Mouse (Mus musculus) brain, adult 2 months (tissue): ENCODE data around the gene Creb5.
A peak's percentile ranks its signal among the peaks of the same experiment; 100 is the strongest.
"Not testable (repeated sequence)": the region's sequence is repeated elsewhere in the genome, so short reads cannot be mapped to it uniquely, and the experiment has no call there.

Source experiments
- DNase-seq: peaks from one replicate; pipeline ENCODE4 v3.0.0; 2011; ENCODE audit warnings: low read depth, low spot score

The Creb5 gene

GRCm38 (mm10) chr6:53319543-53320325 is 32.7 kb downstream of the Creb5 start:
- peak; percentile 84 for DNase-seq

GRCm38 (mm10) chr6:53337398-53337797 is 50.3 kb downstream of the Creb5 start:
- DNase-seq, result peak; percentile 19

DNA sequence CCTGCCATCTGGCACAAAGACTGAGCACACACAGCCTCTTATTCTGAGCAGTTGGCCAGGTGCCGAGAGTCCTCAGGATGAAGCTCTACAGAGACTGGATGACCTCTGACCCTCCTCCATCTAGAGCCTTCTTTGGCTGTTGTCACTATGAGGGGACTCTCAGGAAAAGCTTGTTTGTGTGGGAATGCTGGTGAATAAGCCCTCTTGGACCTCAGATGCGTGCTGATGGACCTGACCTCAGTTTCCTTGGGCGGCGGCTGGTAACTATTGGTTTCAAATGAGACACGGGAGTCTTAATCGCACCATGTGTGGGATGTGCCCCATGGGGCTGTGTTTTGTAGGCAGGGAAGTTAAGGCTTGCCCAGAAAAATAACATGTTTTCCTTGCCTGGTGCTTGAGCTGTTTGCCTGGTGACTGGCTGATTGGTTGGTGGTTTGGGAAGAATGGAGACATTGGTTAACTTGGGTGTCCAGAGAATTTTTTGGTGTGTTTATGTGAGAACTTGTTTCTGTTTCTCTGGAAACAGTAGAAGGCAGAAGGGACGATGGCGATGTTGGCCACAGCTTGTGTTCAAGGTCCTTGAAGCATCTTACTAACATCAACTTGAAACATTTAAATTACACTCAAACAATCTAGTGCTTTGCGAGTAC is 65.4 kb downstream of the Creb5 start:
- no peak for DNase-seq

- DNase-seq, result no peak
These were observed 69.3 kb downstream of the Creb5 start for GRCm38 (mm10) chr6:53356328-53356727.

- no peak for DNase-seq
These were observed 76.5 kb downstream of the Creb5 start for GRCm38 (mm10) chr6:53363535-53363934.

- DNase-seq, result no peak
These were observed 76.9 kb downstream of the Creb5 start for GRCm38 (mm10) chr6:53363981-53364391.

DNA sequence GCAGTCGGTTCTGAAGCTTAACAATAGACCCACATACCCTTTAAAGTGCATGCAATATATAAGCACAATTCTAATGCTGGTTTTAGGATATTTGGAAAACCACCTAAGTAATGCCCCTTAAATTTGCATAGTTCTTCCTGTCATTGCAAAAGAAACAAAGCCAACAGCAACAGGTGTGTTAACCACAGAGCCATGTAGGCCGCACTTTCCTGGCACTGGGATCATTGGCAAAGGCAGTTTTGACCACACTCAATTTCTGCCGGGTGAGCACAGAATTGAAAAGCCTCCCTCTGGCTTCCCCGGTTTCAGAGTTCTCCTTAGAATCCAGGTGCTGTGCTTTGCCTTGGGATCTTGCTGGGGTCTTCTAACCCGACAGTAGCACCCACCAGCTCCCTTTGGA is 82.1 kb downstream of the Creb5 start:
- no peak for DNase-seq

- no peak for DNase-seq
These were observed 82.9 kb downstream of the Creb5 start for GRCm38 (mm10) chr6:53369928-53370327.

DNA sequence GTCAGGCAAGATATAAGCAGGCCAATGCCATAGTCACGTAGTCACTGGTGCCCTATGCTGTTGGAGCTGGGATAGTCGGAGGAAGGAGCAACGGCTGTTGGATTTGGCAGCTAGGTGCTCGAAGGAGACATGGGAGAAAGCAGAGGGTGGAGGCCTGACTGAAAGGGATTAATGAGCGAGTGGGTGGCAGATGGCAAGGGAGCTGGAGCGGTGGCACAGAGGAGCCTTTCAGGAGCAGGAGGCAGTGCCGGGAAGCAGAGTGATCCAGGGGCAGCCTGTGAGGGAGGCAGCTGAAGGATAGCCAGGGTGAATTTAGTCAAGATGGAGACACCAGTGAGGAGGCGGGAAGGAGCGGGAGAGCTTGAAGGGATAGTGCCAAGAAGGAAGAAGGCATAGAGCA is 84.9 kb downstream of the Creb5 start:
- peak; percentile 92 for DNase-seq

DNA sequence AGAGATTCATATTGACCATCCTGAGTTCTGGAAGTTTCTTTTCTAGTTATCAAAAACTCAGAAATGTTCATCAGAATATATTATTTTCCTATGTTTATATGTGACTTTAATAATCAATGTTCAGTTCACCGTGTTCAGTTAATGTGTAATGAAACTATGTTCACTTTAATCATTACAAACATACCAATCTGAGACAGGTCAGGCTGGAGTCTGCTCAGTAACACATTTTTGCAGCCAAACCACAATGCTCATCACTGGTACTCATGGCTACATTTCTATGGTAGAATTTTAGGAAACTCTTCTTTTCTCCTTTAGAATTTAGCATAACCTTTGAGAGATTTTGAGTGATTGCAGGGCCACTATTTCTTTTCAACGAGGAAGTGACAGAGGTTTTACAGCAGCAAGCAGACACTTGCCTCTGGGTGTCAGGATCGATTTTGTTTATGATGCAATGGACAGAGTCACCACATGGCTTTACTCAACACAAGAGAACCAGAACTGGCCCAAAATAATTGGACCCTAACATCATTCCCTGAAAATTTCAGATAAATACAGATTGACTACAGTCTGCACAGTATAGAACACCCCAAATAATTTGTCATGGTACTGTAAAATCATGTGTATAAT is 87.4 kb downstream of the Creb5 start:
- DNase-seq, result no peak

GRCm38 (mm10) chr6:53389277-53389676 is 102.2 kb downstream of the Creb5 start:
- DNase-seq, result no peak

GRCm38 (mm10) chr6:53390413-53390812 is 103.3 kb downstream of the Creb5 start:
- DNase-seq, result peak; percentile 52

GRCm38 (mm10) chr6:53394026-53394425 is 107.0 kb downstream of the Creb5 start:
- no peak for DNase-seq

GRCm38 (mm10) chr6:53395208-53395607 is 108.1 kb downstream of the Creb5 start:
- DNase-seq, result peak; percentile 59

DNA sequence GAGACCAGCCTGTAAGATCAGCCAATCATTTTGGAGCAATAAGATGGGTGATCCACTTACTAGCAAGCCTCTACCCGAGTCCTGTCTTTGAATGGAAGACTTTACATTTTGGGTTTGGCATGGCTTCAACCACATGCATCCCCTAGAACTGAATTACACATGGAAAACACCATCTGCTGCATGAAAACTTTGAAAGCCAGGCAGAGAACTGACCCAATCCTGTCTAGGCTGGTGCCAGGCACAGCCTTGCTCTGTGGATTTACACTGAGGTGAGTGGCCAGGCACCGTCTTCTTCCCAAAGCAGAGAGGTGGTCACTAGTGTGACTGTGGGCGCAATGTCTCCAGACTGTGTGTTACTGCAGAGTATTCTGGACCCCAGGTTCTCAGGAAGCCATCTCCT is 109.4 kb downstream of the Creb5 start:
- peak; percentile 47 for DNase-seq

GRCm38 (mm10) chr6:53397797-53398196 is 110.7 kb downstream of the Creb5 start:
- DNase-seq, result no peak

DNA sequence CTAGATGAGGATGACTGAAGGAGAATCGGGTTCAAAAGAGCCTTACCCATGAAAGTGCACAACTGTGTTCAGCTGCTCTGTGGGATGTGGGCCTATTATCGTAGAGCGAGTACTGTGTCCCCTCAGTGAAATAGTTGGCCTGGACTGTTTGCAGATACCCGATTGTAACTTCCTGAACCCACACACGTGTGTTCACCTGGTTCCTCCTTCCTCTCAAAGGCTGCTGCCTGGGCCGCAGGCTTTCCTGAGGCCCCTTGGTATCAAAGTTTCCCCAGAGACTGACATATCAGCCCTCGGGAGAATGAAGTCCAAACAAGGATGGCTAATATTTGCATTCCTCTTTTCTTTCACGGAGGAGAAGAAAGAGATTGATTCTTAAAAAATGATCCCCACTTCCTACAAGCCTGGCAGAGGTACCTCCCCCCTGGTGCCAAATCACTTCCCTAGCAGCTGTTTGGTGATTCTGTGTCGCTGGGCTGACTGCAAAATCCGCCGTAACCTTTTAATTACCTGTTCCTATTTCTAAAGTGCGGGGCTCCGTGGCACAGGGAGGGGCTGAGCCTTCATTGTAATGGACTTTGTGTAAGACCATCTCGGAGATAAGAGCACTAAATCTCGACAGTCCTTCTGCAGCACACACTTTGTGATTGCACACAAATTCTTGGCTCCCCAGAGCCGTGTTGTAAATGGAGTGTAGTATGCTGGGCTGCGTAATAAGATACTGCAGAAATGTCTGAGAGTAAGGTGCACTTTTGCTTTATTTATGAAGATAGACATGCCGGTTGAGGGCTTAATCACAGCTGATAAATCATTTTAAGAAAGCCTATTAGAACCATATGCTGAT is 111.4 kb downstream of the Creb5 start:
- no peak for DNase-seq

DNA sequence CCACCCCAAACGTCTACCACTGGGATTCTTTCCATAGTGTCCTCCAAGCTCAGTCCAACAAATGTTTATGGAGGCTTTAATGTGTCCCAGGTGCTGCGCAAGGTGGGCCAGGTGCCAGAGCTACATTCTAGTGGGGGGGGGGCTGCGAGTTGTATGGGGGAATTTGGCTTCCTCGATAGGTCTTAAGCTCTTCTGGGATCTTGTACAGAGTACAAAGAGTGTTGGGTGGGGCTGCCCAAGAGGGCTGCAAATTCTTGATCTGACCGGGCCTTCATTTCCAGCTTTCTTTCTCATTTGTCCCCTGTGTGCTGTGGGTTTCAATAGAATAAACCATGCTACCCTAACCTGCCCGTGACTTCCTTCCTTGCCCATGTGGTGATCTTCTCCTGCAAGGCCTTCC is 114.3 kb downstream of the Creb5 start:
- no peak for DNase-seq

DNA sequence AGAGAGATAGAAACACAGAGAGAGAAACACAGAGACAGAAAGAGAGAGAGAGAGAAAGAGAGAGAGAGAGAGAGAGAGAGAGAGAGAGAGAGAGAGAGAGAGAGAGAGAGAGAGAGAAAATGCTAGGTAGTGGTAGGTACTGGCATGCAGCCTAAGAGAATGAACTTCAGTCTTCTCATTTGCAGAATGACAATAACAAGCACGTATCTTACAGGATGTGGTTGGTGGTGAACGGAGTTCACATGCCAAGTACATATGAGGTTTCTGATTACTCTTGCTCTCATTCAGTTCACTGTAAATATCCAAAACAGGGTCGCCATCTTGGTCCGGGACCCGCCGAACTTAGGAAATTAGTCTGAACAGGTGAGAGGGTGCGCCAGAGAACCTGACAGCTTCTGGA is 115.5 kb downstream of the Creb5 start:
- DNase-seq, result not testable (repeated sequence)

- DNase-seq, result no peak
These were observed 122.1 kb downstream of the Creb5 start for GRCm38 (mm10) chr6:53409183-53409582.

GRCm38 (mm10) chr6:53421345-53421744 is 134.3 kb downstream of the Creb5 start:
- DNase-seq, result no peak

- no peak for DNase-seq
These were observed 142.3 kb downstream of the Creb5 start for GRCm38 (mm10) chr6:53429368-53429767.
